Comparison of ENCODE assay signal across 9 mouse cellular contexts in genomic region chr3:144367766-144368116, GRCm38 (mm10).
A peak's percentile ranks its signal among the peaks of the same experiment; 100 is the strongest.
DNase-seq lines count a peak whose midpoint lies in the region; ATAC-seq and TF ChIP-seq lines count a peak whose summit lies in the region.
"Had no signal": no experiment of that assay in that cellular context is flagged by ENCODE, and none has a peak within 500 bp of the region (broad histone marks: within the 10 kb centered on the region; RNA-seq: fewer than 3 reads in every experiment).

No protein-coding gene starts in this region.

- no peaks in the 10 kb centered on the region; the same call in none of the 2 replicates for H3K27me3 ChIP-seq in cerebellum, adult 2 months (ENCODE audit: control insufficient read depth, insufficient read depth, low read length)
- no peaks in the 10 kb centered on the region for H3K27me3 ChIP-seq in liver, embryonic 11.5 days (replicated peaks; ENCODE audit: control insufficient read depth, insufficient read depth, low read length)
- H3K27me3 ChIP-seq in liver, embryonic 12.5 days (replicated peaks), result no peaks in the 10 kb centered on the region; the same call in 1 of the 2 replicates
- no peaks in the 10 kb centered on the region for H3K27me3 ChIP-seq in intestine, postnatal 0 days (replicated peaks; ENCODE audit: control insufficient read depth, insufficient read depth, low read length)

- H3K9ac ChIP-seq in liver, embryonic 11.5 days (ENCODE audit: low read depth, low read length), result no peak overlapping the region
- H3K9ac ChIP-seq in liver, embryonic 12.5 days, result no peak overlapping the region
- no peak overlapping the region for H3K9ac ChIP-seq in intestine, postnatal 0 days (ENCODE audit: low read depth, low read length)

- no peak overlapping the region for H3K27ac ChIP-seq in cerebellum, adult 2 months (ENCODE audit: insufficient read depth, low read length)
- no peak overlapping the region for H3K27ac ChIP-seq in liver, embryonic 11.5 days (ENCODE audit: low read depth, low read length)
- no peak overlapping the region for H3K27ac ChIP-seq in liver, embryonic 12.5 days
- H3K27ac ChIP-seq in intestine, postnatal 0 days (ENCODE audit: low read depth, low read length), result no peak overlapping the region
- no peak overlapping the region for H3K27ac ChIP-seq in olfactory bulb, adult 2 months (ENCODE audit: insufficient read depth, low read depth, low read length)

- H3K9me3 ChIP-seq in liver, embryonic 11.5 days (ENCODE audit: control insufficient read depth, low read length), result no peaks in the 10 kb centered on the region
- H3K9me3 ChIP-seq in liver, embryonic 12.5 days (replicated peaks), result no peaks in the 10 kb centered on the region
- no peaks in the 10 kb centered on the region for H3K9me3 ChIP-seq in intestine, postnatal 0 days (ENCODE audit: control insufficient read depth)

- peak overlapping the region; percentile 43 for H3K4me3 ChIP-seq in cerebellum, adult 2 months (replicated peaks; ENCODE audit: insufficient read depth, low read depth, low read length)
- no peak overlapping the region for H3K4me3 ChIP-seq in liver, embryonic 11.5 days (ENCODE audit: low read depth, low read length)
- H3K4me3 ChIP-seq in liver, embryonic 12.5 days, result no peak overlapping the region
- H3K4me3 ChIP-seq in intestine, postnatal 0 days (ENCODE audit: low read depth, low read length), result no peak overlapping the region
- peak overlapping the region; percentile 21; the same call in 1 of the 2 replicates for H3K4me3 ChIP-seq in olfactory bulb, adult 2 months (ENCODE audit: insufficient read depth, low read depth, low read length)

- H3K36me3 ChIP-seq in liver, embryonic 11.5 days (ENCODE audit: control insufficient read depth, insufficient read depth, low read length), result no peaks in the 10 kb centered on the region
- H3K36me3 ChIP-seq in liver, embryonic 12.5 days, result no peaks in the 10 kb centered on the region
- no peaks in the 10 kb centered on the region for H3K36me3 ChIP-seq in intestine, postnatal 0 days (ENCODE audit: control insufficient read depth, insufficient read depth)

- H3K4me2 ChIP-seq in liver, embryonic 11.5 days, result peak overlapping the region; percentile 31
- no peak overlapping the region; the same call in 1 of the 2 replicates for H3K4me2 ChIP-seq in liver, embryonic 12.5 days
- H3K4me2 ChIP-seq in intestine, postnatal 0 days (replicated peaks; ENCODE audit: low read depth), result peak overlapping the region; percentile 39

- no peak for TF ChIP-seq CTCF in cerebellum, adult 2 months (IDR thresholded peaks at IDR 0.05; ENCODE audit: borderline replicate concordance, insufficient read depth, low read depth, low read length)
- no peak for TF ChIP-seq CTCF in intestine, postnatal 0 days (IDR thresholded peaks at IDR 0.05; ENCODE audit: low read depth)
- TF ChIP-seq CTCF in olfactory bulb, adult 2 months (IDR thresholded peaks at IDR 0.05; ENCODE audit: insufficient read depth, low read depth, low read length), result no peak

- DNase-seq in cerebellum, adult 2 months, result peak in 1 of 2 experiments; percentile 11
- no peak for DNase-seq in cerebellum, adult 8-10 months
- DNase-seq in liver, embryonic 11.5 days (ENCODE audit: low spot score), result no peak
- no peak for DNase-seq in urinary bladder, postnatal 14 days (ENCODE audit: low spot score)
- DNase-seq: thymus, adult 2 months had no signal

- WGBS in cerebellum, adult 2 months, result 9% methylated on average over 7 of the region's 7 CpGs
- 39% methylated on average over 7 of the region's 7 CpGs for WGBS in liver, embryonic 11.5 days
- WGBS in liver, embryonic 12.5 days (ENCODE audit: insufficient replicate concordance), result 56% methylated on average over 7 of the region's 7 CpGs
- WGBS in intestine, postnatal 0 days, result 39% methylated on average over 7 of the region's 7 CpGs
- WGBS in olfactory bulb, adult 2 months, result 37% methylated on average over 7 of the region's 7 CpGs

- no peak for TF ChIP-seq POLR2A in cerebellum, adult 2 months (IDR thresholded peaks at IDR 0.05; ENCODE audit: borderline replicate concordance, insufficient read depth, low read length)
- TF ChIP-seq POLR2A in olfactory bulb, adult 2 months (IDR thresholded peaks at IDR 0.05; ENCODE audit: insufficient read depth, low read depth, low read length), result no peak

- peaks cover 3% of the 10 kb centered on the region; the same call in 1 of the 2 replicates for H3K4me1 ChIP-seq in cerebellum, adult 2 months (ENCODE audit: control insufficient read depth, insufficient read depth, low read length)
- H3K4me1 ChIP-seq in liver, embryonic 11.5 days (replicated peaks; ENCODE audit: control insufficient read depth, insufficient read depth, low read length), result no peaks in the 10 kb centered on the region
- H3K4me1 ChIP-seq in liver, embryonic 12.5 days, result no peaks in the 10 kb centered on the region
- no peaks in the 10 kb centered on the region for H3K4me1 ChIP-seq in intestine, postnatal 0 days (replicated peaks; ENCODE audit: control insufficient read depth, insufficient read depth, low read length)
- H3K4me1 ChIP-seq in olfactory bulb, adult 2 months (ENCODE audit: control insufficient read depth, insufficient read depth, low read length), result peaks cover 8% of the 10 kb centered on the region

- no peak for ATAC-seq in liver, embryonic 11.5 days (replicated peaks; ENCODE audit: low FRiP score)
- ATAC-seq in liver, embryonic 12.5 days, result no peak
- no peak for ATAC-seq in intestine, postnatal 0 days
- ATAC-seq in erythroblast, adult 5-6 weeks (replicated peaks; ENCODE audit: low FRiP score, poor library complexity, severe bottlenecking), result no peak

Comparison
In these comparisons a context has a peak if more than half of its experiments do, and no peak if none do; other contexts are left out.
1. H3K4me3 ChIP-seq: peak in cerebellum, adult 2 months (single experiment) and olfactory bulb, adult 2 months (single experiment); none in liver, embryonic 11.5 days (single experiment), liver, embryonic 12.5 days (single experiment) and intestine, postnatal 0 days (single experiment).